Mouse (Mus musculus) kidney, adult 2 months (tissue): ENCODE results near the gene Zyg11b. TPM values are rescaled to one million over a fixed set of nuclear protein-coding genes. Genes with fewer than 3 reads are reported as not detected.

Source experiments
- DNase-seq: peaks from one replicate; pipeline ENCODE4 v3.0.0; 2021
- H3K27ac ChIP-seq: fragments of 200-500 bp; 2 replicates; pipeline ENCODE4 v1.5.1; 2012; ENCODE audit warnings: low read depth, low read length, control low read depth, inconsistent platforms; ENCODE audit not compliant: insufficient read depth
- H3K27me3 ChIP-seq: fragments of 200-500 bp; replicated peaks from 2 replicates; pipeline ENCODE4 v1.6.1; 2012; ENCODE audit warnings: mild to moderate bottlenecking, moderate library complexity, low read length, inconsistent platforms; ENCODE audit not compliant: control insufficient read depth, insufficient read depth
- H3K36me3 ChIP-seq: fragments of 200-500 bp; 2 replicates; pipeline ENCODE4 v1.6.1; 2012; ENCODE audit warnings: mild to moderate bottlenecking, moderate library complexity, low read length, inconsistent platforms; ENCODE audit not compliant: control insufficient read depth, insufficient read depth
- H3K4me1 ChIP-seq: fragments of 200-500 bp; 2 replicates; pipeline ENCODE4 v1.6.1; 2011; ENCODE audit warnings: low read length; ENCODE audit not compliant: control insufficient read depth, insufficient read depth
- H3K4me3 ChIP-seq: fragments of 200-500 bp; 2 replicates; pipeline ENCODE4 v1.5.1; 2011; ENCODE audit warnings: mild to moderate bottlenecking, low read depth, low read length, control low read depth; ENCODE audit not compliant: insufficient read depth
- CTCF ChIP-seq: fragments of 200-500 bp; conservative IDR thresholded peaks from 2 replicates; pipeline ENCODE4 v1.5.1; 2011; ENCODE audit warnings: low read depth, mild to moderate bottlenecking, control low read depth, low read length, moderate library complexity, mixed read lengths; ENCODE audit not compliant: insufficient read depth, insufficient read length
- POLR2A ChIP-seq: fragments of 200-500 bp; IDR thresholded peaks from one replicate; pipeline ENCODE4 v1.6.1; 2011; ENCODE audit warnings: low read depth, low read length, control low read depth
- WGBS: fragments of 180-500 bp; shearing (Covaris S2); methylation state at CpG from one replicate; pipeline ENCODE4 v1.1.7; 2018; 5-methylcytosine and 5-hydroxymethylcytosine counted together
- polyA plus RNA-seq: library from polyadenylated mRNA; depleted of rRNA; stranded (reverse); fragments of >200 nt; gene quantifications from 2 replicates; pipeline ENCODE4 v1.2.3, GENCODE M21; 2012

The Zyg11b gene
- polyA plus RNA-seq, 1 experiment: 9.5 TPM

- Histone ChIP-seq H3K36me3 (no peaks in the 10 kb centered on the region; the same call in 1 of the 2 replicates), H3K4me1 (peaks cover 3% of the 10 kb centered on the region; the same call in 1 of the 2 replicates), H3K4me3 (no peak overlapping the region), H3K27me3 (no peaks in the 10 kb centered on the region), H3K27ac (no peak overlapping the region)
- 83% methylated on average over 6 of the region's 6 CpGs for WGBS
- DNase-seq: no peak
- TF ChIP-seq CTCF (no peak), POLR2A (no peak)
Observed at GRCm38 (mm10) chr4:108329840-108330239, 28.9 kb upstream of the Zyg11b start.

GRCm38 (mm10) chr4:108327730-108328484, 27.0 kb upstream of the Zyg11b start, which contains the start of gene Coa7:
Gene Coa7, plus strand, starts transcription at chr4:108328140.
- Histone ChIP-seq H3K36me3 (no peaks in the 10 kb centered on the region; the same call in 1 of the 2 replicates), H3K27me3 (no peaks in the 10 kb centered on the region), H3K4me1 (peaks cover 3% of the 10 kb centered on the region; the same call in 1 of the 2 replicates), H3K4me3 (peak within 1 kb of the TSS; percentile 78), H3K27ac (peak within 1 kb of the TSS; percentile 94)
- no peak for TF ChIP-seq CTCF
- TF ChIP-seq POLR2A: peak; percentile 22
- DNase-seq: peak; percentile 98
- WGBS: under 1% methylated on average over 45 of the region's 45 CpGs

GRCm38 (mm10) chr4:108327071-108327579, 26.2 kb upstream of the Zyg11b start:
- peak; percentile 77 for DNase-seq
- 14% methylated on average over 6 of the region's 6 CpGs for WGBS
- TF ChIP-seq CTCF (0 out of 2 replicates have a peak, but pooled peaks have one; percentile 11), POLR2A (no peak)
- peaks cover 3% of the 10 kb centered on the region; the same call in 1 of the 2 replicates for H3K4me1 ChIP-seq
- H3K36me3 ChIP-seq: no peaks in the 10 kb centered on the region
- peak overlapping the region; percentile 61; the same call in 1 of the 2 replicates for H3K27ac ChIP-seq
- H3K27me3 ChIP-seq: no peaks in the 10 kb centered on the region
- peak overlapping the region; percentile 78 for H3K4me3 ChIP-seq

- Histone ChIP-seq H3K4me3 (no peak overlapping the region), H3K27me3 (no peaks in the 10 kb centered on the region), H3K4me1 (peaks cover 3% of the 10 kb centered on the region; the same call in 1 of the 2 replicates), H3K27ac (no peak overlapping the region), H3K36me3 (no peaks in the 10 kb centered on the region)
- DNase-seq: no peak
- TF ChIP-seq POLR2A (no peak), CTCF (no peak)
- WGBS: 75% methylated on average over 5 of the region's 5 CpGs
Observed at GRCm38 (mm10) chr4:108323588-108323987, 22.7 kb upstream of the Zyg11b start.

- H3K36me3 ChIP-seq: no peaks in the 10 kb centered on the region
- H3K4me3 ChIP-seq: no peak overlapping the region
- no peaks in the 10 kb centered on the region for H3K4me1 ChIP-seq
- TF ChIP-seq POLR2A (no peak), CTCF (no peak)
- H3K27me3 ChIP-seq: no peaks in the 10 kb centered on the region
- H3K27ac ChIP-seq: no peak overlapping the region
- DNase-seq: peak; percentile 72
- 53% methylated on average over 7 of the region's 7 CpGs for WGBS
Observed at GRCm38 (mm10) chr4:108320627-108321380, 19.9 kb upstream of the Zyg11b start.

- TF ChIP-seq POLR2A: no peak
- peak; percentile 16; the same call in 1 of the 2 replicates for TF ChIP-seq CTCF
- H3K4me1 ChIP-seq: no peaks in the 10 kb centered on the region
- no peaks in the 10 kb centered on the region for H3K36me3 ChIP-seq
- no peaks in the 10 kb centered on the region for H3K27me3 ChIP-seq
- no peak overlapping the region for H3K4me3 ChIP-seq
- DNase-seq: no peak
- no peak overlapping the region for H3K27ac ChIP-seq
- WGBS: 74% methylated on average over 6 of the region's 6 CpGs
Observed at GRCm38 (mm10) chr4:108319747-108320146, 18.9 kb upstream of the Zyg11b start.
